Mouse (Mus musculus) layer of hippocampus, adult 9-11 months (tissue): ENCODE data around the gene Gm16253.

Experiments
- DNase-seq: peaks from one replicate; pipeline ENCODE4 v3.0.0; 2022

Gm16253 gene

DNA sequence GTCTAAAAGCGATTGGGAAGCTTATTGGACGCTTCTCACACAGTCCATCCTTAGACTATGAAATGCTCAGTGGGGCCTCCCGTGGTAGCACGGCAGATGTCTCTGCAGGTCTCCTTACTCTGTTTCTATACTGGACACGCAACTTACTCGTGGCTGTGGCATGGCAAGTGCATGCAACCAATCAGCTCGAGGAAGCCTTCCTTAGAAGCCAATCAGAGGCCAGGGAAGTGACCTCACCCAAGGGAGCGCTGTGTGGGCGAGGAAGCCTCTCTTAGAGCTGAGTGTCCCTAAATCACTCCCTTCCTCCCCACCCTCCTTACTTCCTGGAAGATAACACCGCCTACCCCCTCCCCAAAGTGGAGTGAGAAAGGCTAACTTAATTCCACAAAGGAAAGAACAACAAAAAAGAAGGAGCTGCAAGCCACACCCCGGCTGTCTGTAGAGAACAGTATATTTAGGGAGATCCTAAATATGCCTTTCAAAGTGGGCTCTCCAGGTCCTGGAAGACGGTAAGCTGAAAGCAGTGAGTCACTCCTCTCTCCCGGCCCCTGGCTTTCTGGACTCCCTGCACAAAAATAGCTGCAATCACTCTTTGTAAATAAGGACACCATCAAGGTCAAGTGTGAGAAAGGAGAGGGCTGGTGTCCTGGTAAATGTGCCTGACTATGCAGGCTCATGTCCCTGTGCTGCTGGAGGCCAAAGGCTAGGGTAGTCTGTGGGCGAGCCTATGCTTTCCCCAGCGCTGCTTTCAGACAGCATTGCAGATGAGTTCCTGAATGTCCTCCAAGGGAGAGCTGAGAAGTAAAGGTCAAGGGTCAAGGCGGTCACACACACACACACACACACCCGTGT lies at the start of gene Gm16253:
Gene Gm16253, plus strand, starts transcription at position 295 of the 852 bp plus-strand sequence.
- DNase-seq, result peak; percentile 96

DNA sequence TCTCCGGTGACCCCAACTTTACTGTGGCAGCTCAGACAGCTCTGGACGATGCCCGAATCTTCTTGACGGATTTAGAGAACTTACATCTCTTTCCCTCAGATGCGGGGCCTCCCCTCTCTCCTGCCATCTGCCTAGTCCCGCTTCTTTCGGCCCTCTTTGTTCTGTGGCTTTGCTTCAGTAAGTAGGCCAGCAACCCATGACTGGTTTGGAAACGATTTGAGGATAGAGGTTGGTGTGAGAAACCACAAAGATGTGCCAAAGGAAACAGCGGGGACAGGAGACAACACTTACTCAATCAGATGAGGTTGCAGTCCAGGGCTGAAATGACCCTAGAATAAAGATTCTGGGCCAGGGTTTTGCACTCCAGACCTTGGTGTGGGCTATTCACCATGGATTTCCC lies 48.3 kb upstream of the Gm16253 start:
- no peak for DNase-seq

DNA sequence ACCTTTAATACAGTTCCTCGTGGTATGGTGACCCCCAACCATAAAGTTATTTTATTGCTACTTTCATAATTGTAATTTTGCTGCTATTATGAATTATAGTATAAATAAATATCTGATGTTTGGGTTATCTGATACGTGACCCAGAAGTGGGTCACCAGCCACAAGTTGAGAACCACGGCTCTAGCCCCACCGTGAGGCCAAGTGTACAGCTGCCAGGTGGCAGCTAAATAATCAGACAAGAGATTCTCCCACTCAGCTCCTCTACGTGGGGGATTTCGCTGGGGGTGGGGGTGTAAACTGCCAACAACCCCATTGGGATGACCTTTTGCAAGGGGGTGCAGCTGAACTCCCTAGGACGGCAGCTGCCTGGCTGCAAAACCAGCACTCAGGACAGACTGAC lies 44.7 kb upstream of the Gm16253 start:
- DNase-seq, result no peak

DNA sequence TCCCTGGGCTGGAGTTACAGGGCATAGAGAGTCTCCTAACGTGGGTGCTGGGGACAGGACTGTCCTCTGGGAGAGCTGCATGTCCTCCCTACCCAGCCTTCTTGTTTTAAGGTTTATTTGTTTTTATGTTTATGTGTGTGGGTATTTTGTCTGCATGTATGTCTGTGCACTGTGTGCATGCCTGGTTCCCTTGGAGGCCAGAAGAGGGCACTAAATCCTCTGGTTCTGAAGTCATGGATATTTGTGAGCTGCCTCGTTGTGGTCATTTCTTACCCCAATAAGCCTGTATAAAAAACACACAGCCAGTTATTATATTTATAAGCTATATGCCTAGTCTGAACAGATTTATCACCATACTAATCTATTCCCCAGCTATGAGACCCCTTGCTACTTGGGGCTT lies 42.5 kb upstream of the Gm16253 start:
- DNase-seq, result no peak

DNA sequence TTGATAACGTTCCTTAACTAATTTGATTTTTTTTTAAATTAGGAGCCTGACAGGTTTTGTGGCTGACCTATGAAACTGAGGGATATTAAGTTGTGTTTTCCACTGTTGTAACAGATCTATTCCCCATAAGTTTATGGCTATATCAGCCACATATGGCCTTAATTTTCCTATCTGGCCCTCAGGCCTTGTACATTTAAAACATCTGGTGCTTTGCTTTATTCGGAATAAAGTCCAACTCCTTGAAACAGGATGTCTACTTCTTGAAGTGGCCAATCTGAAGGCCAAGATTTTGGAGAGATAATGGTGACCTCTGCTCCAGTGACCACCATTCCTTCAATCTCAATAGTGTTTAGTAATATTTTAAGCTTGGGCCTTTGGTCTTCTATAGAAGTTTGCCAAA lies 37.5 kb upstream of the Gm16253 start:
- no peak for DNase-seq

DNA sequence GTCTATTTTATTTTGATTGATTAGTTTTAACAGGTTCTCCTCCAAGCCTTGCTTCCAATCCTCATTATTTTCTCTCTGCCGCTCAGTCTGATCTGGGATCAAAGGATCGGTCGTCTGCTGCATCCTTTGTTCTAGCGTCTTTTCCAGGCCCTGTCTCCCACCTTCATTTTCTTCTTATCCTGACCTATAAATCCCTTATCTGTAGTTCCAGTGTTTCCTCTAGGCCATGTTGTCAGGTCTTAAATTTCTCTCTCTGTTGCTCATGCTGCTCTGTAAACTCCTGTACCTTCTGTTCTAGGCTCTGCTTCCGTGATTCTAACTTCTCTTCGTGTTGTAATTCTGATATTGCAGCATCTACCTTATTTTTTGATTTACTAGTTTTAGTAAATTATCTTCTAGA lies 36.0 kb upstream of the Gm16253 start:
- DNase-seq, result no peak

DNA sequence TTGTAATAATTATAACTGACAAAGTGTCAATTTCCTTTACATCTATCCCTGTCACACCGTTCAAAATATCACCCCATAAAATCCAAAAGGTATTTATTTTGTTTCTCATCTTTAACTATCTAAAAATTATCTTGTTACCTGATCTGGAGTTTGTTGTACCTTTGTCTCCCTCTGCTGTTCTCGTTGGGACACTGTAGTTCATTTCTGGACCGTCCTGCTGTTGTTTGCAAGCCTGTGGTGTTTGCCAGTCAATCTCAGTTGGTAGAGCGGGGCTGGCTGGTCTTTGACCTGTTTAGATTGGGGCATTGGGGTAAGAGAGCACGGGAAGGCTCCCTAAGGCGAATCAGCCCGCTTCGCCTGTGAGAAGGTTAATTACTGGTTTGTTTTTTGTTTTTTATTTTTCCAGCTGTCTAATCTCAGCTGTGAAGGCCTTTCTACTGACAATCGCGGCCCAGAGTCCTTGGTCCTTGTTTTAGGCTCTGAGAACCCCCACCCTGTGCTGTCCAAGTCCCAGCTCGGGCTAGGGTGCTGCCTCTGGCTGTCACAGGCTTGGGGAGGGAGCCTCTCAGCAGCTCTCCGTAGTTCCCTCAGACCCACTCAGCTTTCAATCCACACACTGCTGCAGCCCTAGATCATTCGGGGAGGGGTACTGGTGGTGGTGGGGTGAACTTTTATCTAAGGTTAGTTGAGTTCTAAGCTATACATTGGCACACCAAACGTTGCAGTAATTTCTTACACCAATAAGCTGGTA lies 35.3 kb upstream of the Gm16253 start:
- no peak for DNase-seq

DNA sequence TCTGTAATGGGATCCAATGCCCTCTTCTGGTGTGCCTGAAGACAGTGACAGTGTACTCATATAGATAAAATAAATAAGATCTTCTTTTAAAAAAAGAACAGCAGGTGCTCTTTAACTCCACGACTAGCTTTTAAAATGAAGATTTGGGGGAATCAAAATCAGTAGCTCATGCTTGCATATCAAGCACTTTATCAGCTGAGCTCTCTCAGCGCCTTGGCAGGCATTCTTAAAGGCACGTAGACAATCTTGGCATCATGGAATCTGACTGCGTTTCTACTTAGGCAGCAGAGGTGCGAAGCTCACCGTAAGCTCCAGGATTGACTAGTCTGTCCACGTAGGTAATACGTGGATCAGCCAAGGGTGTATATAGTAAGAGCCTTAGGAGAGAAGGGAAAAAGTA lies 34.2 kb upstream of the Gm16253 start:
- DNase-seq, result peak; percentile 55

DNA sequence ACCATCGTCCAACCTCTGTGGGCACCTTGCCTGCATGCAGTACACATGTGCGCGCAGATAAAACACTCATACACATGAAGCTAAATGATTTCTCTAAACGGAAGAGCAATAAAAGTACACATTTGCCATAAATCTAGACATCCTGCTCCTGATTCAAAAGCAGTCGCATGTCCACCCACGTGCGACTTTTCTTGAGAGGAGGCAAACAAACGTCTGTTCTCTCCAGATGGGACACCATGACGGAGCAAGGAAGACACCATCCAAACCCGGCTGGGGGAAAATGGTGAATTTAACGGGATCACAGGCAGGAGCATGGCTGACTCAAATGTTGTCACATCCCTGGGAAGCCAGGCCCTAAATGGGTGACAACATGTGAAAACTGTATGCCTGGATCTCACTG lies 33.4 kb upstream of the Gm16253 start:
- DNase-seq, result peak; percentile 76

DNA sequence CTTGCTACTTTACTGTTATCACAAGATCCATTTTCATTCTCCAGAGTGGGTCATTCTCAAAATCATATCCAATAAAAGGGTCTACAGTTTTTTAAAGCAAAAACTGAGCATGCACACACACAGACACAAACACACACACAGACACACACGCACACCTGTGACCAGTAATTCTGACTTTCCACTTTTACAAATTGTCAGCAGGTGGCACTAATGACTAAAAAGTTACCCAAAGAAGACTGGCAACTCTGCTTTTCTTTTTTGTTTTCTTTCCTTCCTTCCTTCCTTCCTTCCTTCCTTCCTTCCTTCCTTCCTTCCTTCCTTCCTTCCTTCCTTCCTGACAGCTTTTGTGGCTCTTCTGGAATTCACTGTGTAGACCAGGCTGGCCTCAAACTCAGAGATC lies 31.2 kb upstream of the Gm16253 start:
- no peak for DNase-seq

DNA sequence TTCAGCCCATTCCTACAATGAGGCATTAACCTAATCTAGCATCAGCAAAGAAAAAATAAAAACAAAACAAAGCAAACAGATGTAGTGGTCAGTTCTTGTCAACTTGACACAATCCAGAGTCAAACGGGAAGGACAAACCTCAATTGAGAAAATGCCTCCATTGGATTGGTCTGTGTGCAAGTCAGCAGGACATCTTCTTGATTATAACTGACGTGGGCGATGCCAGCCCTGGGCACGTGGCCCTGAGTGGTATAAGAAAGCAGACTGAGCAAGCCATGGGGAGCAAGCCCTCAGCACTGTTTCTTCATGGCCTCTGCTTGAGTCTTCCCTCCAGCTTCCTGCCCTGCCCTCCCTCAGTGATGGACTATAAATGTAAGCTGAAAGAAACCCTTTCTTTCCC lies 29.9 kb upstream of the Gm16253 start:
- no peak for DNase-seq

DNA sequence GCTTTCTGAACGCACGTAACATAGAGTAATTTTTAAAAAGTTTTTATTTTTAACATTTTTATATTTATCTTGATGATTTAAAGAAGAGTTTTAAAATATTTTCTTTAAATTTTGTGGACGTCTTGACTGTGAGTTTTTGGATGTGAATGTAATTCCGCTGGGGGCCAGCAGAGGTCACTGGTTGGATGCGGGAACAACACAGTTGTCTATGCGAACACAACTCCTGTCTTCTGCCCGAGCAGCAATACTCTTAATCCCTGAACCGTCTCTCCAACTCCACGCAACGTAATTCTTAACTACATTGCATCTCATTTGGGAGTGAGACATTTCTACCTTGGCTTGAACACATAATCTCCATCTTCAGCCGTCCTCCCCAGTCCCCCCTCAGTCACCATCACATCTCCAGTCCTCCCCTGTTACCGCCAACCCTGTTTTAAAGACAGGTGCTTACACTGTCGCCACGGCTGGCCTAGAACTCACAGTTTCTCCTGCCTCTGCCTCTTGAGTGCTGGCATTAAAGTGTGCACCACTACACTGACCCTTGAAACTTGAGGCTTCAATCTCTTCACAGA lies 29.3 kb upstream of the Gm16253 start:
- DNase-seq, result no peak

DNA sequence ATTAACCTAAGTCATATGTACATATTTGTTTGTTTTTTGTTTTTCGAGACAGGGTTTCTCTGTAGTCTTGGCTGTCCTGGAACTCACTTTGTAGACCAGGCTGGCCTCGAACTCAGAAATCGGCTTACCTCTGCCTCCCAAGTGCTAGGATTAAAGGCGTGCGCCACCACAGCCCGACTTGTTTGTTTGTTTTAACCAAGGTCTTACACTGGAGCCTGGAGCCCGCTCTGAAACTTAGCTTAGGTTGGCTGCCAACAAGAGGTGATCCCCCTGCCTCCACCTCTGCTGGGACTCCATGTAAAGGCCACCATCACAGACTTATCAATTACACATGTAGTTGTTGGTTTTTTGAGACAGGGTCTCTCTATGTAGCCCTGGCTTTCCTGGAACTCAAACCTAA lies 28.0 kb upstream of the Gm16253 start:
- DNase-seq, result no peak

DNA sequence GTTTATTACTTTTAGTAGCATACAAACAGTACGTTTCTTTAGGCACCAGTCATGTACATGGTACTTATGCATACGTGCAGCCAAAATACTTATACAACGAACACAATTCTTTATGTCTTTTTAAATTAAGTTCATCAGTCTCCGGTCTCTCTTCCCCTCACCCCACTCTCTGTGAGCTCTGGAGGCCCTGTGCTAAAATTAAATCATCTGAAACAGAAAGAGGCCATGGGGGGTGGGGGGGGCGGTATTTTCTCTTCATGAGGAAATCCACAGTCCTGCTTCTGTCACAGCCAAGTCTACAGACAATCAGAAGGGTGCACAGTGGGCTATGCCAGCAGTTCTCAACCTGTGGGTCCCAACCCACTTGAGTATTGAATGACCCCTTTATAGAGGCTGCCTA lies 27.4 kb upstream of the Gm16253 start:
- no peak for DNase-seq

DNA sequence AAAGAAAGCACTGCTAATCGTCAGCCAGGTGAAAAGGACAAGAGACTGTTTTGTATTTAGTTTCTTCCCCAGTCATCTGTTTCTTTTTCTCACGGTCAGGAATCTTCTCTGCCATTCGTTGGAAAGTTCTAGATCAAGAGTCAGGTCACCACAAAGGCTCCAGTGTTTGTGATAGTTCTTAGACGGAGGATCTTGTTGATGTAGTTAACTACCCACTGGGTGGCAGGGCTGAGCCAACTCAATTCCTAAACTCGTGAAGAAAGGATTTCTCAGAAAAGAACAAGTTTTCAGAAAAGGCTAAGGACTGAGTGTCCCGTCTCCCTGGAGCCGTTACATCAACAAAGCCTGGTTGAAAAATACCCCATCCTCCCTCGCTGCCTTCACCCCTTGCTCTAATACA lies 25.6 kb upstream of the Gm16253 start:
- DNase-seq, result no peak

DNA sequence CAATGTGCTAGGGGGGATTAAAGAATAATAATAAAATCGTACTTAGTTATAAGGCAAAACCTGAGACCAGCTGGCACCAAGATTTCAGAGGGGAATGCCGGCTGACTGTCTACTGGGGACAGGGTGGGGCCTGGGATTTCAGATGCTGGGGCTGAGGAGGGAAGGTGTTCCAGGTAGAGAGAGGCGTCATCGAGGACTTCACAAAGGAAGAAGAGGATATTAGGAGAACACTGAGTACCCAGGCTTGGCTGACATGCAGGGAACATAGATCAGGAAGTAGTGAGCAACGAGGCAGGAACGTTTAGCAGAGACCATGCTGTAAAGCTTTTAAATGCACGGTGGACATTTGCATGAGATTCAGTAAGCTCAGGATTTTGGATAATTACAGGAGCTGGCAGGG lies 24.9 kb upstream of the Gm16253 start:
- DNase-seq, result no peak

DNA sequence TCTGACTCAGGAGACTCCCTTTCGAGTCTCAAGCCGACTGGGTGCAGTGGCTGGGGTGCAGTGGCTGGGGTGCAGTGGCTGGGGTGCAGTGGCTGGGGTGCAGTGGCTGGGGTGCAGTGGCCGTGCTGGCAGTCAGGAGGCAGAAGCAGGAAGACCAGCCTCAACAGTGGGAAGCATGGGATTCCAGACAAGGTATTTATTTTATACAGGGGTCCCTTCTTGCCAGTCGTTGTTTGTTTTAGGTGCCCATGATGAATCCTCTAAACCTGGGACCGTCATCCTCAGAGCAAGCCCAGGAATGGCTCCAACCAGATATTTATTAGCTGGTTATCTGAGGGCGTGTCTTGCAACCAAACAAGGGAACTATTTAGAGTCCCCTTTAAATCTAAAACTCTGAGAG lies 23.2 kb upstream of the Gm16253 start:
- no peak for DNase-seq

DNA sequence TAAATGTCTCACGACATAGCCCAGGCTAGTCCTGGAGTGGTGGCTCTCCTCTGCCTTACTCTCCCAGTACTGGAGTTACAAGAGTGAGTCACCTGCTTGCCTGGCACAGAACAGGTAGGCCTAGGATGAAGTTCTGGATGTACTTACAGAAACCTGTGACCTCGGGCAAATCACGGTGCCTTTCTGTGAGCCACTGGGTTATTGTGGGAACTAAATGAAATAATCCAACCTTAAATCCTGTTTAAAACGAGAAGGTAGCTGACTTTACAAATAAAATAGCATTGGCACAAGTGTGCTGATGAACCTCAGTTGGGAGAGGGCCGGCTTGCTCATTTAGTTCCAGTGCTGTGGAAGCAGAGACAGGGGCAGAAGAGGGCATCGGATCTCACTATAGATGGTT lies 22.5 kb upstream of the Gm16253 start:
- no peak for DNase-seq

DNA sequence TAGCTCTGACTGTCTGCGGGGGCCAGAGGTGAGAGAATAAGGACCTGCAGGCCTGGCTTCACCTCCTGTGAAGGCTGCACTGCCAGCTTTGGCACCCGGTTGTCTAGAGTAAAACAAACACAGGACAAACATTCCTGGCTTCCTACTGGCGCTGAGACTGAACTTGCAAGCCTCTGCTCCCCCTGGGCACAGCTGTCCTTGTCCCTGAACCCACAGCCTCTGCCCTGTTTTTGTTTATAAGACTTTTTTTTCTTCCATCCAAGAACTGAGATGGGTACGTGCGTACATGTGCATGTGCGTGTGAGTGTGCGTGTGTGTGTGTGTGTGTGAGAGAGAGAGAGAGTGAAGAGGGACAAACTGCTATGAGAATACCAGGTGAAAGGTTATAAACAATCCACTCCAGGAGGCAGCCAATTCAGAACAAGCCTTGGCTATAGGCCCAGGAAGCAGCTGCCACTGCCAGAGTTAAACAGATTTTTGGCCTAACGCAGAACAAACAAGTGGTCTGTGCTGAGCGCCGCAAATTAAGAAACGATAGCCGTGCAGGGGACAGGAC lies 21.7 kb upstream of the Gm16253 start:
- DNase-seq, result peak; percentile 51

DNA sequence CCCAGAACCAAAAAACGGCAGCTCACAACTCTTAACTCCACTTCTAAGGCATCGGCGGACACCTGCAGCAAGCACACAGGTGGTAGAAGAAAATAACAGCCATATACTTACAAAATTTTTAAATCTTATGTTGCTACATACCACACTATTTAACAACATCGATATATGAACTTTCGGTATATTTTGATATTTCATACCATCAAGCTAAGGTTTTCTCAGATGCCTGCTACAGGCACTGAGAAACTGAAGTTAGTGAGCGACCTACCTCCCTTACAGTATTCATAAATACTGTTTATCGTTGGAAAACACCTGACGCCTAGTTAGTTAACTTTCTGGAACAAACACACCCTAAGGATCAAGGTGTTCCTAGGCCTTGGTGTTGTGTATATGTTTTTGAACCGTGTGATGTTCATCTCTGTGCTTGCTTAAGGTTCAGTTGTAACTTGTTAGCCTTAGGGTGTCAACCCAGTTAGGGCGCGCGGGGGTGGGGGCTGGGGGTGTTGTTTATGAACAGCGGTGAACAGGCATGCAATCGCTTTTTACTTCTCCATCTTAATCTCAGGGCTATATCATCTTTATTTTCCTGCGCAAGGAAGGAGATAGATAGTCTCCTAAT lies 20.7 kb upstream of the Gm16253 start:
- no peak for DNase-seq

DNA sequence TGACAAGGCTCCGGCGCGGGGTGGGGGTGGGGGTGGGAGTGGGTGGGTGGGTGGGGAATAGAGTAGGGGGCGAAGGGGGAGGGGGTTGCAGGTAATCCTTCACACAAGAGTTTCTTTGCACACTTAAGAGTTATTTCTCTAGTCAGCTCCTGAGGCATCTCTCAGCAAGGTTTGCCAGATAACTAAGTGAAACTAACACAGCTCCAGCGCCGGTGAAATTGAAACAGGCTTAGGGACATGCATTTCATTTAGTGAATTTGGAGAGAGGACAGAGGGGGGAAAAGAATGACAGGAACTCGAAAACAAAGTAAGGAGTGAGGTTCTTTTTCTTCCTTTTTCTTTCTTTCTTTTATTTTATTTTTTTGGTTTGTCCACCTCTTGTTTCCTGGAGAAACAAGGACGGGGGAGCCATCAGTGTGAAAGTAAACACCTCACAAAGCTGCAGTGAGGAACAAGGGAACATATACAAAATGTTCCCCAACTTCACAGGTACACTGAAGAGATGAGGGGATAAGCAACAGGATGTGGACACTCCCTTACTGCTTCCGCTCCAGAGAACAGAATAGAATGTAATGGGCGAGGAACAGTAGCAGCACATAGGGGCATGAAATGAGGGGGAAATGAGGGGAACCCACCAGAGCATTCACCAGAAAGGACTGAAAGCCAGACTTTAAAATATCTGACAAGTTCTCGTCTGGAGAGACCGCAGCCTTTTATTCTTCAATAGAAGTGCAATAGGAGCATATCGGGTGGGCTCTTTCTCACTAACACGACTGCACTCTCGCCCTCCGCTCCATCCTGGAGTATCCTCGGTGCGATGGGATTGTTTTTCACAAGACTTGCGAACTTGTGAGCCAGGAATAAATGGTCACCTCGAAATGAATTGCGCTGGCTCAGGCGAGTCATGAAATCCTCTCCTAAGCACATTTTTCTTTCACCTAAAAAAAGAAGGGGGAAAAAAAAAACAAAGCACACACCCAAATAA lies 19.8 kb upstream of the Gm16253 start:
- DNase-seq, result no peak

DNA sequence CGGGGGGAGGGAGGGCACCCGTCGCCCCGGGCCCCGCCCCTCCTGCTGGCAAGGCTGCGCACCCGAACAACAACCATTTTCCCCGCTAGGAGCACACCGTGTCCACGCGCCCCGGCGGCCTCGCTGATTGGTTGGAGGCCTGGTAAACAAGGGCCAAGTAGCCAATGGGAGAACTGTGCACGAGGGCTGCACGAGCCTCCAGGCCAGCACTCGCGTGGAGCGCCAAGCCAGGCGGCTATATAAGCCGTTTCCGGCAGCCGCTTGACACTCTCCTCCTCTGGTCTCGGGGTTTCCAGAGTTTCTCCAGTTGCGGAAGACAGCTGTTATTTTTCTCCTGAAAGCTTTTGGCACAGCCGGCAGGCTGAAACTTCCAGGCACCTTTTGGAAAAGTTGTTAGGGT lies 19.1 kb upstream of the Gm16253 start, which contains the start of gene Txnip:
Gene Txnip, plus strand, starts transcription at position 264 of the 400 bp plus-strand sequence.
- DNase-seq, result peak; percentile 98
